Mouse (Mus musculus) megakaryocyte-erythroid progenitor cell, adult 5-6 weeks (primary cell): ENCODE results near the gene Dip2c. TPM values are rescaled to one million over a fixed set of nuclear protein-coding genes. Genes with fewer than 3 reads are reported as not detected.

ENCODE experiments used
- ATAC-seq: replicated peaks from 2 replicates; pipeline ENCODE4 v1.8.0; 2016; ENCODE audit warnings: mild to moderate bottlenecking, inconsistent platforms; ENCODE audit not compliant: severe bottlenecking, poor library complexity, low FRiP score, low TSS enrichment
- total RNA-seq, 2 experiments: library from RNA; stranded (forward) in 1 of 2; stranded (reverse) in 1 of 2; fragments of 200-1000, 215-1000 nt in 1 of 2; fragments of >200 nt in 1 of 2; fragmentation: Nextera tagmentation in 1 of 2; gene quantifications; 2 replicates each; pipeline ENCODE4 v1.2.3; 2014 to 2017

The Dip2c gene
- total RNA-seq, 2 experiments from 2014 or later = 1.2 to 2.4 TPM

DNA sequence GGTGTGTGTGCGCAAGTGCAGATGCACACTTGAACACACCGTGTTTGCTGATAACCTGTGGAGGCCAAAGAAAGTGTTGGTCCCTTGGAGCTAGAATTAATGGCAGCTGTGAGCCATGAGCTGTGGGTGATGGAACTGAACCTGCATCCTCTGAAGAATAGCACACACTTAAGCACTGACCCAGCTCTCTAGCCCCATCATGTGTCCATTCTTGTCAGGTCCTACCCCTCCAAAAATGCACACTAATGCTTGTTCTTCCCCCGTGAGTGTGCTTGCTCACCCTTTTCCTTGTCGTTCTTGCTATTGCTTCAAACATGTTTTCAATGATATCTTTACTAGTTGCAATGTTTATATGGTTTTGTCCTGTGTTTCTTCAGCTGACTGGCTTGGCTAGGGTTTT lies 360.2 kb downstream of the Dip2c start:
- ATAC-seq = peak; percentile 97

DNA sequence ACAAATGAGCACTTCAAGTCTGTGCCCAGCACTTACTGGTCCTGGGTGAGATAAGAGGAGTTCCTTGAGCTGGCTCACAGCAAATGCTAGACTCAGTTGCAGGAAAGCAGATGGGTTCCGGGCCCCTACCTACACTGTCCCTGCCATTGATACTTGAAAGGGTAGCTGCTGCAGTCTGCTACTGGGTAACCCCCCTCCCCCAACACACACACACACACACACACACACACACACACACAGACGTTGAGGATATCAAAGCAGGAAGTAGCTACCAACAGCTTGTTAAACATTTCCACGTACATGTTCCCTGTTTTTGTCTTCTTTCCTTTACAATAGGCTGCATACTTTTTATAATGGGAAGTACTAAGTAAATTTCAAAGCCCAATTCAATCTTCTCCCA lies 361.6 kb downstream of the Dip2c start:
- no peak for ATAC-seq

DNA sequence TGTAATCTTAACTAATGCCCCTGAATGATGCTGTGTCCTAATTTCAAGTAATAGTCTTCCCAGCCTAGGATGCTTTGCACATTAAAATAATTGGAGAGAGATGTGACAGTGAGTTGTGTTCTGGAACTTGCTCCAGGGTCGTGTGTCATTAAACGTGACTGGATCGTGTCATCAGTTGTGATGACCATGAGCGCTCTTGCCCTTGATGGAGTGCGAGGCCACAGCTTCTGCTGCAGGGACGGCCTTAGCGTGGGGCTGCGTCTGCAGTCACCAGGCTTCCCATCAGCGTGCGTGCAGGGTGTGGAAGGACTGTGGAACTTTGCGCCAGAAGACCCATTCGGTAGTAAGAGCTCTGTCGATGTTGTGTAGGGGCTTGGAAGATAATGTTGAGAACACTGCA lies 372.4 kb downstream of the Dip2c start:
- ATAC-seq = no peak

DNA sequence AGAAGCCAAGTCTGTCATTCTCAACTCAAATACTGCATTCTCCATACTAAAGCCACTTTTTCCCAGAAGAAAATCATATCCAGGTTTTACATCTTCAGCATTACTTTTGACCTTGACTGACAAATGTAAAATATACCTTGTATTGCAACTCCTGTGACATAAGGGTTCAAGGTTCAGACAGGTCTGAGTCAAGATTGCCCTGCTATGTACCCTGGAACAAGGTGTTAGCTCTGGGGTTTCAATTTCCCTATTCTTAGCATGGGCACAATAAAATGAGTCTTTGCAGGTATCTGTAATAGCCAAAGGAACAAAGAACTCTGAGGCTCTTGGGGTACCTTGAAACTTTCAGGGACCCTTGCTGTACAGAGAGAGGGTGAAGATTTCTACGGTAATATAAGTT lies 373.6 kb downstream of the Dip2c start:
- ATAC-seq = no peak

DNA sequence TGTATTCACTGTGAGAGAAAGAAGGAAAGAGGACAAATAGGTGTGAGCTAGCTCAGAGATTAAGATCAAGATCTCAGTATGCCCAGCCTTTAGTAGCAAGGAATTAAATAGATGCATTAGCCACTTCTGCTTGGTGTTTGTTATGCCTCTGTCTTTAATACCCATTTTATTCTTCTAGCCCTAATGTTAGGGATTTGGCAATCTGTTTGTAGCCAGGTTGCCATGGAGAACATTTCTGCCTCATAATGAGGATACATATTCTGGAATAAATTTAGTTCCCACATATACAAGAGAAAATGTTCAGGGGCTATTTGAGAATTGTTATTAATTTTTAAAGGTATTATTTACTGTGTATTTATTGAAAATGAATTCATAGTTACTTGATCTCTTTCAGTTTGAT lies 374.3 kb downstream of the Dip2c start:
- no peak for ATAC-seq

DNA sequence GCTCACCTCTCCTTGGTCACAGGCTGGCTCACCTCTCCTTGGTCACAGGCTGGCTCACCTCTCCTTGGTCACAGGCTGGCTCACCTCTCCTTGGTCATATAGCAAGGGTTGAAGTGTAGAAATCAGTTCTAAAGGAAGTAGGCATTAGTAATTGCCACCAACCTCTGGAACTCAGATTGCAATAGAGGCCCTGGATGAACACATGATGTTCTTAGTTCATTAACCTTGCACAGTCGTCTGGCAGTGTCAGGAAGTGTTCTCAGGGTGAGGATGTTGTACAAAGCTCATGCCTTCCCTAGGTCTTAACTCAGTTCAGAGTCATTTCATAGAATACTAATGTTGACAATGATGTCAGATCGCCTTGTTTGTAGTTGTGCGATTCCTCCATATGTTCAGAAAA lies 376.7 kb downstream of the Dip2c start:
- ATAC-seq = no peak

DNA sequence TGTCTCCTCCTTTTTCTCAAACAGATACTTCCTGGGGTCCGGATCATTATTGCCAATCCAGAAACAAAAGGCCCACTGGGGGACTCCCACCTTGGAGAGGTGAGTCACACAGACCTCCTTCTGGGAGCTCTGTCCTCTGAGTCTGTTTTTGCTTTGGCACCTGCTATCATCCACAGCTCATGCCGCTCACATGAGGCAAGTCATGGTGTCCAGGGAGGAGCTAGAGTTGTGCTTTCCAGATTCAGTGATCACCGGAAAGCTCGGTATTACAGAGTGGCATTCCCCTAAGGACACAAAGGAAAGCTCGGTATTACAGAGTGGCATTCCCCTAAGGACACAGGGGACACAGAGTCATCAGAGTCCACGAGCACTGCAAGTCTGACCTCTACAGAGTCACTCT lies 380.3 kb downstream of the Dip2c start:
- ATAC-seq = no peak

DNA sequence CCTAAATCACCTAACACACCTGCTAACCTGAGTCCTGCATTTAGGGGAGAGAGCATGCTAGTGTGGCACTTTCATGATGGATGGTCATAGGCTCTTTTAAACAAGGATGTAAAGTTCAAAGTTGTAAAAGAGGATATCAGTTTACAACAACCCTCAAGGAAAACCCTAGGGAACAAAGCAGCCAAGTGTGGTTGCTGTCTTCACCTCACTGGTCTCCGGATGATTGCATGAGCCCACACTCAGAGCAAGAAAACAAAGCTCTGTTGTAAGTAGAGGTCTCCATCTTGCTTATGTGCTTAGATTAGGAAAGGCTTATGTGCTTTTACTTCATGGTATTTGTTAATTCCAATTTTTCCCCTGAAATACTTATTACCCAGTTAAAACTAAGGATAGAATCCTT lies 384.4 kb downstream of the Dip2c start:
- 0 out of 2 replicates have a peak, but pooled peaks have one; percentile 34 for ATAC-seq

DNA sequence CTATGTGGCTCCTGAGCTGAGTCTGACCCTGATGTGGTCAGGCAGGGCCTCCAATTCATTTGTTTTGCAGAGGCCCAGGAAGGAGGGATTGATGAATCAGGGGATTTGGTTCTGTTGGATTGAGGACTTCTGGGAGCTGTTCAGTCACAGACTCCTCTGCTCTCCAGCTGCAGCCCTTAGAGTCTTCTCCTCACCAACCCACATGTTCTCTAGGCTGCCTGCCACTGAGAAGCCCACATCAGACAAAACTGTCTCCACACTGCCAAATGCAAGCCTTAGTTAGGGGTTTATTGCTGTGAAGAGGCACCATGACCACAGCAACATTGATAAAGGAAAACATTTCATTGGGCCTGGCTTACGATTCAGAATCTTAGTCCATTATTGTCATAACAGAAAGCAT lies 387.3 kb downstream of the Dip2c start:
- no peak for ATAC-seq

DNA sequence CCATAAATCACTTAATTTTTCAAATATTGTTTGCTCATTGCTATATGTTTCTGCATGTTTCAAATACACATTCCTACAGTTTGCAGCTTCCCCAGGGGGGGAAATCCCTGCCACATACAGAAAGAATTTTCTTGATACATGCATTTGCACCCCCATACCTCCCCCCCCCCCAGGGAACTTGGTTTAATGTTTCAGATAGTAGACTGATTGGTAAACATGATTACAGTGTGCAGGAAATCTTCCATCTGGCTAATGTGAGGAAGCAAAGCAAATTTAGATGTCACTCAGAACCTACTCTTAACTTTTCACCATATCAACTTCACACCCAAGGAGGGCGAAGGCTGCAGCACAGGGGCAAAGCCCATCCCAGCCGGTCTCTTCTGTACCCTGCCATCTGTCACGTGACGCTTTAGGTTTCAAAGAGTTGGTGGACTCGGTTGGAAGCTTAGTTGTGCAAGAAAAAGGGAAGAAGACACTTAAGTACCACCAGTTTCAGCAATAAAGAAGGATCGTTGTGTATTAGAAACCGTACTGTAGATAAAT lies 391.7 kb downstream of the Dip2c start:
- no peak for ATAC-seq

DNA sequence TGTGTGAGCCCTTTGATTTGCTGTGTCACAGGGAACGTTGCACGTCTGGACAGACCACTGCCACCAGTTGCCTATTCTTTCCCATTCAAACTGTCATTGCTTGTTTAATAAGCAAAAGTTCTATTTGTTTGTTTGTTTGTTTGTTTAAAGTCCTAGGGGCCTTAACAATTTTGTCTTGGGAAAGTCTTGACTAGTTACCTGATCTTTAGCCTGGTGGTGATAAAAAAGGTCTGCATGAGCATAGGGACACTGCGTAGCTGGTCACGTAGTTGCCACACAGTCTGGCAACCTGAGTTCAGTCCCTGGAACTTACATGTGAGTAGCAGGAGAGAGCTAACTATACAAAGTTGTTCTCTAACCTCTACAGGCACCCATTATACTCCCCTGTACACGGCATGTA lies 392.9 kb downstream of the Dip2c start:
- no peak for ATAC-seq

DNA sequence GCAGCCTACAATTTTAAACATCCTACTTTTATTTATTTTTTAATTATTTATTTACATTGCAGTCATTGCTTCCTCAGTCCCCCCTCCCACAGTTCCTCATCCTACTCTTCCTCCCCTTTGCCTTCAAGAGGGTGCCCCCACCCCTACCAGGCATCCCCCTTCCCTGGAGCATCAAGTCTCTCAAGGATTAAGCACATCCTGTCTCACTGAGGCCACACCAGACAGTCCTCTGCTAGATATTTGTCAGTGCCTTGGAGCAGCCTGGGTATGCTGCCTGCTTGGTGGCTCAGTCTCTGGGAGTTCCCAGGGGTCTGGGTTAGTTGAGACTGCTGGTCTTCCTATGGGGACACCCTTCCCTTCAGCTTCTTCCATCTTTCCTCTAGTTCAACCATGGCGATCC lies 397.8 kb downstream of the Dip2c start:
- no peak for ATAC-seq

DNA sequence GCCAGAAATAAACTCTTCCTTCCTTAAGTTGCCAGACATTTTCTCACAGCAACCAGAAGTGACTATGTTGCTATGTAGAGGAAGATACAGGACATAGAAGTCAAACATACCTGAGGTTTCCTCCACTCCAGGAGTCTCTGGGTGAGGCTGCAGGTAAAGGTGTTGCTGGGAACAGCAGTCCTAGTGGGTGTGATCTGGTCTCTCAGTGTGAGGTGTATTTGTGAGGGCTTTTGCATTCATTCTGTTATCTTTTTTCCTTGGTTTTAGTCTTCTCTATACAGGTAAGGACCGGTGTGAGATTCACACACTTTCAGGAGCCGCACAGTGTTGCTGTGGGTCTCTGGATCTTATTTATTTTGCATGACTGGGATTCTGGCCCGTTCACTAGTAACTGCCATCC lies 405.2 kb downstream of the Dip2c start:
- ATAC-seq = no peak

DNA sequence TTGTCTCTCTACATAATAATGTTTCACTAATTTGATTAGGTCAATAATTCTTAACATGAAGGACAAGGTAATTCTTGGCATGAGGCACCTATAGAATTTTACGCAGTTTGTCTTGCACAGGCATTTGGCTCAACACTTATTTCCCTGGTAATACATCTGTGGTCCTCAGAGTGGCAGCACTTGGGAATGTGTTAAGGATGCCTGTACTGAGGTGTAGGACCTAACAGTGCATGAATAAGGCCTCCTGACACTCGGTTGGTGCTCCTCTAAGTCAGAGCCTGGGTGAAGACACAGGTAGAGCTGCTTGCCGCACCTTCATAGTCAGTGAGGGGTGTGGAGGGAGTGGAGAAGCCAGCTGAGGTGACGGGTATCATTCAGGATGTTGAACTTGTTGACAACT lies 407.0 kb downstream of the Dip2c start:
- ATAC-seq = no peak

DNA sequence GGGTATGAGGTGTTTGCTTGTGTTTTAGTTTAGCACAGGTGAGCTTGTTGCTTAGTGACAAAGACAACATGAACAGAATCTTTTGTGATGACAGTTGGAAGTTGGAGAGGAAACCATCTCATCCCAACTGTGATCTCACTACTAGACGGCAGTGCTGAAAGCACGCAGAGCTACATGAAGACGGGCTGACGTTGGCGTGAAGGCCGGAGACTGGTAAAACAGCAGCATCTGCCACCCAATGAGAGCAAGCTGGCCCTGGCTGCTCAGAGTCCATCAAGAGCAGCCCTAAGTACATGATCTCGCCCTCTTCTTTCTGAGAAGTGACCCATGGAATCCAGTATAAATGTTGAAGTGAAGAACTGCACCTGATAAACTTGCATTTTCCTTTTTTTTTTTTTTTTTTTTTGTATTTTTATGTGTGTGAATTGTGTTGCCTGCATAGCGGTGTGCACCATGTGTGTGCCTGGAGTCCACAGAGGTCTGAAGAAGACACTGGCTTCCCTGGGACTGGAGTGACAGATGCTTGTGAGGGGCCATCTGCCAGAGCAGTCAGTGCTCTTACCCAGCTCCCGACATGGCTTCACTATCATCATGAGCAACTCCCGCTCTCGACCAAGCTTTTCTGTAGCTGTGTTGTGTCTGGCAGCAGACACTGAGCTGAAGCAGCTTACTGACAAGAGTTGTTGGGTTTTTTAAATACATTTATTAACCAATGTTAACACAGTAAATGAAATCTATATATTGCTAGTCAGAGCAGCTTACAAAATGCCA lies 408.0 kb downstream of the Dip2c start:
- no peak for ATAC-seq

DNA sequence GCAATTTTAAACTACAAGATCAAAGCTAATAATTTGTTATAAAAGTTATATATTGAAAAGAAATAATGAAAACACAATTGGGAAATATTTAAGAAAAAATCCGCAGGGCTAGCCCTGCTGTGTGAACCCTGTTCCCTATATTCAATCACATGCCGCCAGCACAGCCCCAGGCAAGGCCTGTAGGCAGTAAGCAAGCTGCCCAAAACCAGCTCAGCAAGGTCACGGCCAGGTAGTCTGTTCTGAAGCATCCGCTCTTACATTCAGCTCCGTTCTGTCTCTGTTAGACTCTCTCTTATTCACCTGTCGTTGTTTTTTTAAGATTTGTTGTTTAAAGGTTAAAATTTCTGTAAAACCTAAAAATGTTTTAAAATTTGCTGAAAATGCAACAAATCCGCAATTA lies 409.9 kb downstream of the Dip2c start:
- ATAC-seq = no peak

DNA sequence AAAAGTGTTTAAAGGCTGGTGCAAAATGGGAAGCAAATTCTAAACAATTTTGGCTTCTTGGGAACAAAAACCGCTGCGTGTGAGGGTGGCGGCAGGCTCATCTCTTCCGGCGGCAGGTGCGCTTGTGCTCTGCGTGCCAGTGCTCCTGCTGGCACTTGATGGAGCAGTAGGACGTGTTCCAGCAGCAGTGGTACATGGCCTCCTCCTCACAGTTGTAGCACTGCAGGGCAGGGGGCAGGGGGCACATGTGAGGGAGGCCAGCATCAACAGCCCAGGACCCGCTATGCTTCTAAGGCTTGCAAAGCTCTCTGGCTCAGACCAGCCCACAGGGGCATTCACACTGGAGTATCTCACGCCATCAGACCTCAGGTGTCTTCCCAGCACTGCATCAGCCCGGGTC lies 410.4 kb downstream of the Dip2c start:
- ATAC-seq = no peak

DNA sequence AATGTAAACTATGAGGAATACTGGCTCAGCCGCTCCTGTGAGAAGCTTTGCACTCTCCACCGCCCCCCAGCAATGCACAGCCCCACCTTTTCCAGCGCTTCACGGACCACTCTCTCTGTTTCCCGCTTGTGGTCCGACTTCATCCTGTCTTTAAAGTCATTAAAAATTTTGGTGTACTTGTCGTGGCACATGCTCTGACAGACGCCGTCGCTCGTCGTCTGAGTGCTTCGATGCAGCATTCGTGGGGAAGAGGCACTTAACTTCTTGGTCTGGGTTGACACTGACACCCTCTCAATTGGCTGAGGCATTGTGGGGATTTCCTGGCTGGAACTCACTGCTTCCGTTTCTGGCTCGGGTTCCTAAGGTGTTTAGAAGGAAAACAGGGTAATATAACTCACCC lies 413.0 kb downstream of the Dip2c start:
- ATAC-seq = no peak

DNA sequence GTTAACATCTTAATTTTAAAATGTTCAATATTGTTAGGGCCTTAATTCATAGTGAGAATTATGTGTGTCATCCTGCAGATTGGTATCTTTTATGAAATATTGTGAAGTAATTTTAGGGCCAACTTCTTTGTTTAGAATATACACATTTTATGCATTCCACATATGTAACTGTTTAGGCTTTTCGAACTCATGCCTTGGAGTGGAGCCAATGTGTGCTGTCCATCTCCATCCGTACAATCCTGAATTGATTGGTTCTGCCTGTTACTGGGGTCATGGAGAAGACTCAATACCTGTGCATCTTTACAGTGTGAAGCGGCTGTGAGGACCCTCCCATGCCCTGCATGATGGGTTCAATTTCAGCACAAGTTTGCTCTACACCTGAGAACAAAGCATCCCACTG lies 416.5 kb downstream of the Dip2c start:
- no peak for ATAC-seq

DNA sequence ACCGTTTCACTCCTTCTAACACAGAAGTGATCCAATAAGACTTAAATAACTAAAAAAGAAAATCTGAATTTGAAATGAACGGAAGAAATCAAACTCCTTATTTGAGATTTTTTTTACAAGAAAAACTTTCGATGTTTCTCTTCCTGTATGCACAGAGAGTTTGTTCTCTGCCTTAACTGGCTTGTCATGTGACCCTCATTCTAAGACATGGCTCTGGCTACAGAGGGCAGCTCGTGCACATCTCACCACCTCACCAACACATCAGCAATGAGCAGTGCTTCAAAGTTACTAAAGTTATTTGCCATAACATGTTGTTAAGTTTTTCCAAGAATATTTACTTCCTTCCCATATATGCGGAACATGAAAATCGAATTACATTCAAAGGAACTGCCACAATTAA lies 418.3 kb downstream of the Dip2c start:
- ATAC-seq = no peak

DNA sequence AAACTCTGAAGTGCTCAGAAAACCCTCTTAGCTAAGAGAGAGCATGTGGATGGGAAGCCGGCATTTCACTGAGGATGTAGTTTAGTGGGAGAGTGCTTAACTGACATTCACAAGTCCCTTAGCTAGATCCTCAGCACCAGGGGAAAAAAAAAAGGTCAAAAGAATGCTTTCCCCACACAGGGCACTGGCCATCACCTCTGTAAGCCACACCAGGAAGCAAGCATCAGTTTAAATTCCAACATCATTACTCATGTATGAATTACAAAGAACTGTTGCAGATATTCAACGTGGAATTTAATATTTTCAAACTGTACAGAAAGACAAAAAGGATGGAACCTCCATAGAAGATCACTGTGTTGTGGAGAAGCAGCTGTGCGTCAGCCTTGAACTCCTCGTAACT lies 419.1 kb downstream of the Dip2c start:
- ATAC-seq = no peak

DNA sequence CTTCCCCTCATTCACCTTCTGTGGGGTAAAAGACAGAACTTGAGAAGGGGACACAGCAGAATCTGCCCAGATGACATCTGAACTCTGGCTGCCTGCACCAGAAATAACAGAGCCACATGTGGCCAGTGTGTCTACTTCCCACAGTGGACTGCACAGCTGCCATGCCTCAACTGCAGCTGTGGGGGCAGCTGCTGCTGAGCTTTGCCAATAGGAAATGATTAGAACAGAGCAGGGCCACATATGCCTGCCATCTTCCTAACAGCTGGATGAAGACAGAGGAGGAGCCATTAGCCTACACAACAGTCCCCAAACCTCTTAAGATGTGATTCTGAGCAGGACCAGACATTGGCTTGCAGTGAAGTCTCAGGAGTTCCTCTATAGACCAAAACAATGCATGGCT lies 419.5 kb downstream of the Dip2c start:
- ATAC-seq = no peak
